Mouse (Mus musculus): ENCODE measurements around the gene Gm47969.

DNA sequence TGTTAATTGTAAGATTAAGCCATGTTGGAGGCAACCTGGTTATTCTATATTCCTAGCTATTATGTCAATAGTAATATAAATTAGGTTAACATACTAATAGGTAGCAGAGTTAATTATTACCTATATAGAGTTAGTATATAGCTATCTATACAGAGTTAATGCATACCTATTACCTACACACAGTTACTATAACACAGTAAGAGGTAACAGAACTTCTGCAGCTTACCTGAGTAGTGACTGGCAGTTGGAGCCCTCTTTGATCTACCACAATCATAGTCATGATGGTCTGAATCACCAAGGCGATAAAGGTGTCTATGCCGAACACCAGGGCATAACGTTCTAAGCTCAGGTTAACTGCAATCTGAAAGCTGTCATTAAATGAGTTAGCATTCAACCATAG, 30.3 kb upstream of the Gm47969 start:
- TF ChIP-seq CTCF (conservative IDR thresholded peaks at IDR 0.05; ENCODE audit: low read length) (no peak), NANOG (IDR thresholded peaks at IDR 0.05; ENCODE audit: borderline replicate concordance, low read length) (no peak), POU5F1 (IDR thresholded peaks at IDR 0.05; ENCODE audit: borderline replicate concordance, low read length) (no peak)

All from E14TG2a.4 (cell line).